Comparison of ENCODE assay signal across 8 mouse cellular contexts in the genomic region with DNA sequence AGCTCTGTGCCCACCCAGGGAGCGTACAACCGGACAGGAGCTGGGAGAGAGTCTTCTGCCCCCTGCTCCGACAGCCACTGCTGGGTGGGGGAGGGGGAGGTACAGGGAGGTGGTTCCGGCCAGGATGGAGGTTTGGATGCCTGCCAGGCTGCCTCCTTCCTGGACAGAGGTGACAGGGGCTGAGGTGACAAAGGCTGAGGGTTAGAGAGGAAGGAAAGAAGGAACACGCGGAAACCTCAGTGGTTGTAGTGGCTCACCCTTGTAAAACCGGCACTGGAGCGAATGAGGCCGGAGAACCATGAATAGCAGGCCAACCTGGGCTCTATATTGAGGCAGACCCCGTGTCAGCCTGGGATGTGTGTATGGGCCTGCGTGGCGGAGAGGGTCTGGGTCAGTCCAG. TPM values are rescaled to one million over a fixed set of nuclear protein-coding genes. Genes with fewer than 3 reads are reported as not detected.
DNase-seq lines count a peak whose midpoint lies in the region; ATAC-seq and TF ChIP-seq lines count a peak whose summit lies in the region.

No protein-coding gene starts in this region.

- no peaks in the 10 kb centered on the region for H3K9me3 ChIP-seq in hindbrain, embryonic 11.5 days (ENCODE audit: control insufficient read depth, low read length)
- no peaks in the 10 kb centered on the region for H3K9me3 ChIP-seq in hindbrain, postnatal 0 days (ENCODE audit: low read length)
- H3K9me3 ChIP-seq in embryonic facial prominence, embryonic 12.5 days: no peaks in the 10 kb centered on the region
- H3K9me3 ChIP-seq in hindbrain, embryonic 12.5 days (replicated peaks): no peaks in the 10 kb centered on the region

- H3K9ac ChIP-seq in hindbrain, embryonic 11.5 days (ENCODE audit: low read depth, low read length): no peak overlapping the region
- H3K9ac ChIP-seq in hindbrain, postnatal 0 days (replicated peaks; ENCODE audit: low read length): no peak overlapping the region
- no peak overlapping the region for H3K9ac ChIP-seq in embryonic facial prominence, embryonic 12.5 days
- no peak overlapping the region for H3K9ac ChIP-seq in hindbrain, embryonic 12.5 days

- H3K4me3 ChIP-seq in hindbrain, embryonic 11.5 days (ENCODE audit: low read depth, low read length): no peak overlapping the region
- H3K4me3 ChIP-seq in hindbrain, postnatal 0 days (ENCODE audit: low read length): no peak overlapping the region
- no peak overlapping the region for H3K4me3 ChIP-seq in embryonic facial prominence, embryonic 12.5 days
- peak overlapping the region; percentile 9; the same call in 1 of the 2 replicates for H3K4me3 ChIP-seq in kidney, adult 2 months (ENCODE audit: insufficient read depth, low read depth, low read length)
- H3K4me3 ChIP-seq in hindbrain, embryonic 12.5 days: no peak overlapping the region

- WGBS in hindbrain, embryonic 11.5 days: 66% methylated on average over 12 of the region's 12 CpGs
- WGBS in hindbrain, postnatal 0 days: 57% methylated on average over 12 of the region's 12 CpGs
- WGBS in embryonic facial prominence, embryonic 12.5 days: 61% methylated on average over 12 of the region's 12 CpGs
- WGBS in kidney, adult 2 months: 43% methylated on average over 12 of the region's 12 CpGs
- 52% methylated on average over 12 of the region's 12 CpGs for WGBS in hindbrain, embryonic 12.5 days

- no peak for TF ChIP-seq CTCF in hindbrain, postnatal 0 days (IDR thresholded peaks at IDR 0.05; ENCODE audit: low read depth)
- TF ChIP-seq CTCF in kidney, adult 2 months (conservative IDR thresholded peaks at IDR 0.05; ENCODE audit: insufficient read depth, insufficient read length, low read depth, low read length): no peak

- peak; percentile 23; the same call in 1 of the 2 replicates for ATAC-seq in hindbrain, embryonic 11.5 days (ENCODE audit: low FRiP score)
- ATAC-seq in hindbrain, postnatal 0 days: no peak
- no peak for ATAC-seq in embryonic facial prominence, embryonic 12.5 days (ENCODE audit: insufficient number of reproducible peaks, insufficient read depth, low FRiP score, low TSS enrichment)
- peak; percentile 23; the same call in 1 of the 2 replicates for ATAC-seq in megakaryocyte progenitor cell, adult 5-6 weeks (replicated peaks; ENCODE audit: poor library complexity)
- no peak for ATAC-seq in hindbrain, embryonic 12.5 days (ENCODE audit: low FRiP score)

- no peak overlapping the region for H3K4me2 ChIP-seq in hindbrain, embryonic 11.5 days (replicated peaks; ENCODE audit: low read depth, low read length)
- H3K4me2 ChIP-seq in hindbrain, postnatal 0 days (ENCODE audit: low read depth, low read length): no peak overlapping the region
- H3K4me2 ChIP-seq in embryonic facial prominence, embryonic 12.5 days (replicated peaks): no peak overlapping the region
- no peak overlapping the region for H3K4me2 ChIP-seq in hindbrain, embryonic 12.5 days (replicated peaks)

- H3K27me3 ChIP-seq in hindbrain, embryonic 11.5 days (ENCODE audit: control insufficient read depth, insufficient read depth, low read length): no peaks in the 10 kb centered on the region
- H3K27me3 ChIP-seq in hindbrain, postnatal 0 days (ENCODE audit: insufficient read depth, low read length): no peaks in the 10 kb centered on the region
- no peaks in the 10 kb centered on the region for H3K27me3 ChIP-seq in embryonic facial prominence, embryonic 12.5 days
- H3K27me3 ChIP-seq in kidney, adult 2 months (replicated peaks; ENCODE audit: control insufficient read depth, insufficient read depth, low read length): no peaks in the 10 kb centered on the region
- H3K27me3 ChIP-seq in hindbrain, embryonic 12.5 days: no peaks in the 10 kb centered on the region; the same call in 1 of the 2 replicates

- H3K36me3 ChIP-seq in hindbrain, embryonic 11.5 days (ENCODE audit: control insufficient read depth, insufficient read depth, low read length): no peaks in the 10 kb centered on the region
- no peaks in the 10 kb centered on the region for H3K36me3 ChIP-seq in hindbrain, postnatal 0 days (ENCODE audit: insufficient read depth, low read length)
- H3K36me3 ChIP-seq in embryonic facial prominence, embryonic 12.5 days: no peaks in the 10 kb centered on the region
- no peaks in the 10 kb centered on the region for H3K36me3 ChIP-seq in kidney, adult 2 months (ENCODE audit: control insufficient read depth, insufficient read depth, low read length)
- no peaks in the 10 kb centered on the region; the same call in 1 of the 2 replicates for H3K36me3 ChIP-seq in hindbrain, embryonic 12.5 days

- TF ChIP-seq POLR2A in kidney, adult 2 months (IDR thresholded peaks at IDR 0.05; ENCODE audit: low read depth, low read length): no peak

- H3K4me1 ChIP-seq in hindbrain, embryonic 11.5 days (replicated peaks; ENCODE audit: control insufficient read depth, insufficient read depth, low read length): peaks cover 13% of the 10 kb centered on the region
- H3K4me1 ChIP-seq in hindbrain, postnatal 0 days (ENCODE audit: insufficient read depth, low read length): 0 out of 2 replicates have a peak, but pooled peaks cover 8% of the 10 kb centered on the region
- peaks cover 26% of the 10 kb centered on the region for H3K4me1 ChIP-seq in embryonic facial prominence, embryonic 12.5 days
- H3K4me1 ChIP-seq in kidney, adult 2 months (ENCODE audit: control insufficient read depth, insufficient read depth, low read length): no peaks in the 10 kb centered on the region
- H3K4me1 ChIP-seq in hindbrain, embryonic 12.5 days: peaks cover 50% of the 10 kb centered on the region

- DNase-seq in hindbrain, embryonic 11.5 days (ENCODE audit: low spot score): peak; percentile 13
- DNase-seq in hindbrain, postnatal 0 days (ENCODE audit: low spot score): no peak
- peak; percentile 90 for DNase-seq in kidney, adult 2 months
- no peak for DNase-seq in right cerebral cortex, postnatal 4 days
- no peak for DNase-seq in neural tube, embryonic 10.5 days (ENCODE audit: extremely low spot score, low spot score)

- no peak overlapping the region for H3K27ac ChIP-seq in hindbrain, embryonic 11.5 days (ENCODE audit: low read depth, low read length)
- no peak overlapping the region for H3K27ac ChIP-seq in hindbrain, postnatal 0 days
- 0 out of 2 replicates have a peak overlapping the region, but pooled peaks have one; percentile 5 for H3K27ac ChIP-seq in embryonic facial prominence, embryonic 12.5 days
- H3K27ac ChIP-seq in kidney, adult 2 months (ENCODE audit: insufficient read depth, low read depth, low read length): peak overlapping the region; percentile 66
- no peak overlapping the region for H3K27ac ChIP-seq in hindbrain, embryonic 12.5 days

RNA-seq across cellular contexts. Expression of a gene that starts 50.8 kb away (rescaled TPM):
- 64.5 and 68.6 TPM in 2 replicates for polyA plus RNA-seq in hindbrain, embryonic 11.5 days (2014; fragmentation: Nextera tagmentation; extraction: Ambion mirVana)
- total RNA-seq in hindbrain, postnatal 0 days (2014; rRNA removed): 104 and 116 TPM in 2 replicates
- polyA plus RNA-seq in hindbrain, postnatal 0 days (2015; fragmentation: Nextera tagmentation; extraction: Ambion mirVana): 55.7 and 56.4 TPM in 2 replicates
- 116 and 118 TPM in 2 replicates for polyA plus RNA-seq in embryonic facial prominence, embryonic 12.5 days (2016; fragmentation: Nextera tagmentation; extraction: Ambion mirVana)
- 18.0 and 18.2 TPM in 2 replicates for polyA plus RNA-seq in kidney, adult 2 months (2012; rRNA removed)
- total RNA-seq in megakaryocyte progenitor cell, adult 5-6 weeks (2015): 10.0 and 10.3 TPM in 2 replicates
- 14.5 and 14.7 TPM in 2 replicates for total RNA-seq in megakaryocyte progenitor cell, adult 5-6 weeks (2017)
- 98.7 and 106 TPM in 2 replicates for polyA plus RNA-seq in hindbrain, embryonic 12.5 days (2016; fragmentation: Nextera tagmentation; extraction: Ambion mirVana)

Comparison
In these comparisons a context has a peak if more than half of its experiments do, and no peak if none do; other contexts are left out.
1. ATAC-seq: peak in hindbrain, embryonic 11.5 days (single experiment) and megakaryocyte progenitor cell, adult 5-6 weeks (single experiment); none in hindbrain, postnatal 0 days (single experiment), embryonic facial prominence, embryonic 12.5 days (single experiment) and hindbrain, embryonic 12.5 days (single experiment).
2. DNase-seq: peak in hindbrain, embryonic 11.5 days (single experiment) and kidney, adult 2 months (single experiment); none in hindbrain, postnatal 0 days (single experiment), right cerebral cortex, postnatal 4 days (single experiment) and neural tube, embryonic 10.5 days (single experiment).
3. H3K27ac ChIP-seq: peak in embryonic facial prominence, embryonic 12.5 days (single experiment) and kidney, adult 2 months (single experiment); none in hindbrain, embryonic 11.5 days (single experiment), hindbrain, postnatal 0 days (single experiment) and hindbrain, embryonic 12.5 days (single experiment).